Comparison of ENCODE assay signal across 8 mouse cellular contexts in genomic region chr11:97807626-97808025, GRCm38 (mm10). TPM values are rescaled to one million over a fixed set of nuclear protein-coding genes. Genes with fewer than 3 reads are reported as not detected.
DNase-seq lines count a peak whose midpoint lies in the region; ATAC-seq and TF ChIP-seq lines count a peak whose summit lies in the region.

No protein-coding gene starts in this region.

- peaks cover 52% of the 10 kb centered on the region for H3K4me1 ChIP-seq in forebrain, embryonic 11.5 days (replicated peaks; ENCODE audit: control insufficient read depth, insufficient read depth, low read length)
- peaks cover 53% of the 10 kb centered on the region for H3K4me1 ChIP-seq in forebrain, postnatal 0 days (ENCODE audit: insufficient read depth)
- peaks cover 64% of the 10 kb centered on the region for H3K4me1 ChIP-seq in thymus, adult 2 months (replicated peaks; ENCODE audit: control insufficient read depth, insufficient read depth, low read length)
- peaks cover 47% of the 10 kb centered on the region for H3K4me1 ChIP-seq in intestine, postnatal 0 days (replicated peaks; ENCODE audit: control insufficient read depth, insufficient read depth, low read length)

- TF ChIP-seq CTCF in forebrain, postnatal 0 days (IDR thresholded peaks at IDR 0.05; ENCODE audit: low read depth): no peak
- no peak for TF ChIP-seq CTCF in thymus, adult 2 months (IDR thresholded peaks at IDR 0.05; ENCODE audit: borderline replicate concordance, control insufficient read depth, extremely low read depth, insufficient read depth, low read length, poor library complexity)
- TF ChIP-seq CTCF in intestine, postnatal 0 days (IDR thresholded peaks at IDR 0.05; ENCODE audit: low read depth): no peak

- TF ChIP-seq POLR2A in thymus, adult 2 months (IDR thresholded peaks at IDR 0.05; ENCODE audit: control insufficient read depth, extremely low read depth, insufficient read depth, low read length, poor library complexity): no peak

- H3K36me3 ChIP-seq in forebrain, embryonic 11.5 days (ENCODE audit: control insufficient read depth, insufficient read depth, low read length): no peaks in the 10 kb centered on the region
- peaks cover 22% of the 10 kb centered on the region for H3K36me3 ChIP-seq in forebrain, postnatal 0 days (ENCODE audit: insufficient read depth)
- no peaks in the 10 kb centered on the region for H3K36me3 ChIP-seq in thymus, adult 2 months (ENCODE audit: control insufficient read depth, insufficient read depth, low read length)
- peaks cover 18% of the 10 kb centered on the region for H3K36me3 ChIP-seq in intestine, postnatal 0 days (ENCODE audit: control insufficient read depth, insufficient read depth)

- WGBS in forebrain, embryonic 11.5 days: 41% methylated on average over 6 of the region's 6 CpGs
- 45% methylated on average over 6 of the region's 6 CpGs for WGBS in forebrain, postnatal 0 days
- 21% methylated on average over 6 of the region's 6 CpGs for WGBS in thymus, adult 2 months
- WGBS in intestine, postnatal 0 days: 15% methylated on average over 6 of the region's 6 CpGs

- no peak overlapping the region for H3K4me3 ChIP-seq in forebrain, embryonic 11.5 days (ENCODE audit: low read depth, low read length)
- H3K4me3 ChIP-seq in forebrain, postnatal 0 days (ENCODE audit: low read depth, low read length): no peak overlapping the region
- H3K4me3 ChIP-seq in thymus, adult 2 months (ENCODE audit: control insufficient read depth, insufficient read depth, low read length): no peak overlapping the region
- no peak overlapping the region for H3K4me3 ChIP-seq in intestine, postnatal 0 days (ENCODE audit: low read depth, low read length)

- intact Hi-C loops in gastrocnemius, postnatal 36 days (cut with DNase I): no loop called here

- H3K9ac ChIP-seq in forebrain, embryonic 11.5 days (ENCODE audit: low read length): no peak overlapping the region
- H3K9ac ChIP-seq in forebrain, postnatal 0 days: no peak overlapping the region
- H3K9ac ChIP-seq in intestine, postnatal 0 days (ENCODE audit: low read depth, low read length): no peak overlapping the region

- H3K27ac ChIP-seq in forebrain, embryonic 11.5 days (ENCODE audit: low read depth, low read length): peak overlapping the region; percentile 42; the same call in 1 of the 2 replicates
- H3K27ac ChIP-seq in forebrain, postnatal 0 days (ENCODE audit: low read depth, low read length): no peak overlapping the region
- H3K27ac ChIP-seq in thymus, adult 2 months (ENCODE audit: control insufficient read depth, insufficient read depth, low read length): peak overlapping the region; percentile 37; the same call in 1 of the 2 replicates
- peak overlapping the region; percentile 58 for H3K27ac ChIP-seq in intestine, postnatal 0 days (ENCODE audit: low read depth, low read length)

- no peaks in the 10 kb centered on the region for H3K9me3 ChIP-seq in forebrain, embryonic 11.5 days (ENCODE audit: control insufficient read depth, low read length)
- H3K9me3 ChIP-seq in forebrain, postnatal 0 days (ENCODE audit: low read length): no peaks in the 10 kb centered on the region
- H3K9me3 ChIP-seq in intestine, postnatal 0 days (ENCODE audit: control insufficient read depth): no peaks in the 10 kb centered on the region

- no peaks in the 10 kb centered on the region for H3K27me3 ChIP-seq in forebrain, embryonic 11.5 days (ENCODE audit: control insufficient read depth, insufficient read depth, low read length)
- no peaks in the 10 kb centered on the region for H3K27me3 ChIP-seq in forebrain, postnatal 0 days (ENCODE audit: insufficient read depth, low read length)
- no peaks in the 10 kb centered on the region for H3K27me3 ChIP-seq in thymus, adult 2 months (ENCODE audit: control insufficient read depth, insufficient read depth, low read length)
- H3K27me3 ChIP-seq in intestine, postnatal 0 days (replicated peaks; ENCODE audit: control insufficient read depth, insufficient read depth, low read length): no peaks in the 10 kb centered on the region

- no peak for ATAC-seq in forebrain, embryonic 11.5 days (replicated peaks; ENCODE audit: low FRiP score)
- no peak for ATAC-seq in forebrain, postnatal 0 days
- ATAC-seq in intestine, postnatal 0 days: no peak

- H3K4me2 ChIP-seq in forebrain, embryonic 11.5 days (ENCODE audit: low read depth, low read length, severe bottlenecking): no peak overlapping the region
- no peak overlapping the region for H3K4me2 ChIP-seq in forebrain, postnatal 0 days (ENCODE audit: low read depth)
- peak overlapping the region; percentile 13; the same call in 1 of the 2 replicates for H3K4me2 ChIP-seq in intestine, postnatal 0 days (replicated peaks; ENCODE audit: low read depth)

- DNase-seq in forebrain, embryonic 11.5 days (ENCODE audit: low spot score): no peak
- DNase-seq in forebrain, postnatal 0 days: no peak
- DNase-seq in thymus, adult 2 months: no peak
- DNase-seq in thymus, postnatal 25 days: no peak
- DNase-seq in MN1 (ENCODE audit: low spot score): no peak
- no peak for DNase-seq in right cerebral cortex, adult 18-20 months
- DNase-seq in gastrocnemius, postnatal 36 days: no peak

RNA-seq across cellular contexts. Expression of gene Lasp1, which starts 8.8 kb away (rescaled TPM):
- polyA plus RNA-seq in forebrain, embryonic 11.5 days (2014; fragmentation: Nextera tagmentation; extraction: Ambion mirVana): 77.6 and 77.8 TPM in 2 replicates
- 142 and 153 TPM in 2 replicates for total RNA-seq in forebrain, postnatal 0 days (2014; rRNA removed)
- polyA plus RNA-seq in forebrain, postnatal 0 days (2015; fragmentation: Nextera tagmentation; extraction: Ambion mirVana): 117 and 152 TPM in 2 replicates
- polyA plus RNA-seq in thymus, adult 2 months (2012; rRNA removed): 167 and 178 TPM in 2 replicates
- polyA plus RNA-seq in intestine, postnatal 0 days (2015; fragmentation: Nextera tagmentation; extraction: Ambion mirVana): 98.2 and 103 TPM in 2 replicates
- 10 to 100 TPM; 14.2 to 15.4 TPM for total RNA-seq in gastrocnemius, postnatal 36 days (2021)

RNA-seq across cellular contexts. Expression of gene Rpl23, which starts 25.4 kb away (rescaled TPM):
- polyA plus RNA-seq in forebrain, embryonic 11.5 days (2014; fragmentation: Nextera tagmentation; extraction: Ambion mirVana): 400 and 454 TPM in 2 replicates
- 310 and 470 TPM in 2 replicates for total RNA-seq in forebrain, postnatal 0 days (2014; rRNA removed)
- 346 and 490 TPM in 2 replicates for polyA plus RNA-seq in forebrain, postnatal 0 days (2015; fragmentation: Nextera tagmentation; extraction: Ambion mirVana)
- 140 and 154 TPM in 2 replicates for polyA plus RNA-seq in thymus, adult 2 months (2012; rRNA removed)
- 538 and 555 TPM in 2 replicates for polyA plus RNA-seq in intestine, postnatal 0 days (2015; fragmentation: Nextera tagmentation; extraction: Ambion mirVana)
- 100 to 1,000 TPM; 349 to 430 TPM for total RNA-seq in gastrocnemius, postnatal 36 days (2021)

RNA-seq across cellular contexts. Expression of gene 1700001P01Rik, which starts 31.9 kb away (rescaled TPM):
- 0.44 TPM in 1 of 2 replicates, not detected in the other for polyA plus RNA-seq in forebrain, embryonic 11.5 days (2014; fragmentation: Nextera tagmentation; extraction: Ambion mirVana)
- not detected in 2 replicates for total RNA-seq in forebrain, postnatal 0 days (2014; rRNA removed)
- polyA plus RNA-seq in forebrain, postnatal 0 days (2015; fragmentation: Nextera tagmentation; extraction: Ambion mirVana): 0.27 and 0.33 TPM in 2 replicates
- 0.38 and 0.50 TPM in 2 replicates for polyA plus RNA-seq in thymus, adult 2 months (2012; rRNA removed)
- polyA plus RNA-seq in intestine, postnatal 0 days (2015; fragmentation: Nextera tagmentation; extraction: Ambion mirVana): not detected in 2 replicates
- total RNA-seq in gastrocnemius, postnatal 36 days (2021): not detected

RNA-seq across cellular contexts. Expression of gene B230217C12Rik, which starts 33.0 kb away (rescaled TPM):
- polyA plus RNA-seq in forebrain, embryonic 11.5 days (2014; fragmentation: Nextera tagmentation; extraction: Ambion mirVana): 13.3 and 17.7 TPM in 2 replicates
- total RNA-seq in forebrain, postnatal 0 days (2014; rRNA removed): 21.0 and 24.8 TPM in 2 replicates
- 28.6 and 31.5 TPM in 2 replicates for polyA plus RNA-seq in forebrain, postnatal 0 days (2015; fragmentation: Nextera tagmentation; extraction: Ambion mirVana)
- 4.7 and 6.2 TPM in 2 replicates for polyA plus RNA-seq in thymus, adult 2 months (2012; rRNA removed)
- polyA plus RNA-seq in intestine, postnatal 0 days (2015; fragmentation: Nextera tagmentation; extraction: Ambion mirVana): 1.8 and 2.0 TPM in 2 replicates
- under 1 TPM; 0.31 to 0.64 TPM for total RNA-seq in gastrocnemius, postnatal 36 days (2021)

RNA-seq across cellular contexts. Expression of gene Cwc25, which starts 41.3 kb away (rescaled TPM):
- polyA plus RNA-seq in forebrain, embryonic 11.5 days (2014; fragmentation: Nextera tagmentation; extraction: Ambion mirVana): 16.3 and 19.5 TPM in 2 replicates
- 15.2 and 15.5 TPM in 2 replicates for total RNA-seq in forebrain, postnatal 0 days (2014; rRNA removed)
- 7.8 and 11.8 TPM in 2 replicates for polyA plus RNA-seq in forebrain, postnatal 0 days (2015; fragmentation: Nextera tagmentation; extraction: Ambion mirVana)
- 14.9 and 16.6 TPM in 2 replicates for polyA plus RNA-seq in thymus, adult 2 months (2012; rRNA removed)
- polyA plus RNA-seq in intestine, postnatal 0 days (2015; fragmentation: Nextera tagmentation; extraction: Ambion mirVana): 8.5 and 9.8 TPM in 2 replicates
- total RNA-seq in gastrocnemius, postnatal 36 days (2021): 1 to 10 TPM; 5.5 to 5.7 TPM
